Mouse (Mus musculus): ENCODE measurements around the gene Brdt. TPM values are rescaled to one million over a fixed set of nuclear protein-coding genes. Genes with fewer than 3 reads are reported as not detected.
A peak's percentile ranks its signal among the peaks of the same experiment; 100 is the strongest.

Gene Brdt
- polyA plus RNA-seq, 1 experiment from 2014 or later, result 1.4 TPM

DNA sequence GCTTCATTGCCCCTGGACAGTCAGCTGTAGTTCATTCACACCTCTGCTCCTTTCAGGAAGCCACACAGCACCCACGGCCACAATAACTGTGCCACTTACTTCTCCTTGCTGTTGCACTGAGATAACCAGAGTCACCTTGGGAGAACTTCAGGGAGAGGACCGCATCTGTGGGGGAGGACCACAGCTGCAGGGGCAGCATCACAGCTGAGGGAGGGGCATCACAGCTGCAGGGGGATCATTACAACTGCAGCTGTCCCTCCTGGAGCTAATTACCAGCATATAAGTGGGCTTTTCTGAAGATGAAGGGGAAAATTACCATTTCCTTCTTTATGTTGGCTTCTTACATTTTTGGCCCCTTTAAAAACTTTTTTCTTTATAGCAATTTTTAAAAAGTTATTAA, 63.5 kb downstream of the Brdt start:
- no peaks in the 10 kb centered on the region for H3K4me1 ChIP-seq (ENCODE audit: control insufficient read depth, insufficient read depth, low read length)
- H3K4me3 ChIP-seq (ENCODE audit: low read length), result no peak overlapping the region
- no peak overlapping the region for H3K4me2 ChIP-seq (replicated peaks; ENCODE audit: low read depth, low read length)
- no peak overlapping the region for H3K9ac ChIP-seq (ENCODE audit: low read depth, low read length)
- no peak overlapping the region for H3K27ac ChIP-seq (ENCODE audit: low read depth, low read length)
- 30% methylated on average over 2 of the region's 2 CpGs for WGBS
- H3K36me3 ChIP-seq (ENCODE audit: control insufficient read depth, insufficient read depth, low read length), result no peaks in the 10 kb centered on the region
- no peaks in the 10 kb centered on the region for H3K9me3 ChIP-seq (ENCODE audit: control insufficient read depth, low read length)
- no peak for ATAC-seq (ENCODE audit: low FRiP score, low TSS enrichment)
- no peaks in the 10 kb centered on the region for H3K27me3 ChIP-seq (ENCODE audit: control insufficient read depth, insufficient read depth, low read length)

DNA sequence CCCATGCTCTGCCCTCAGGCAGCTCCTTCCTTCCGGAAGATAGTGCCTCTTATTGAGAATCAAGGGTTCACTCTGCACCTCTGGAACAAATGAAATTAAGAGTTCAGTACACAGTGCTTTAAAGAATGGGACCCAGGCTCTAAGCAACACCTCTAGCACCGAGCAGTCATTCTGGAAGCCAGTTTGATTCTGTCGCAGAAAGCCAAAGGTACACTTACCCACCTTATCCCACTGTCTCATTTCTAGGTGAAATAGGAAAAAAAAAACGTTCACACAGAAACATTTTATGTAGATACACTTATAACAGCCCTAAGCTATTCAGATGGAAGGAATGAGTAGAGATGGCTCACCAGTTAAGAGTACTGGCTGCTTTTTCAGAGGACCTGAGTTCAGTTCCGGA, 71.5 kb downstream of the Brdt start, which contains the start of gene Ephx4:
Ephx4 (plus strand) TSS at position 301 of the 400 bp plus-strand sequence.
- peaks cover 23% of the 10 kb centered on the region for H3K27me3 ChIP-seq (ENCODE audit: control insufficient read depth, insufficient read depth, low read length)
- H3K9me3 ChIP-seq (ENCODE audit: control insufficient read depth, low read length), result no peaks in the 10 kb centered on the region
- no peaks in the 10 kb centered on the region for H3K36me3 ChIP-seq (ENCODE audit: control insufficient read depth, insufficient read depth, low read length)
- peak within 1 kb of the TSS; percentile 99 for H3K4me2 ChIP-seq (replicated peaks; ENCODE audit: low read depth, low read length)
- peak within 1 kb of the TSS; percentile 63 for H3K9ac ChIP-seq (ENCODE audit: low read depth, low read length)
- no peak within 1 kb of the TSS for H3K27ac ChIP-seq (ENCODE audit: low read depth, low read length)
- 18% methylated on average over 5 of the region's 5 CpGs for WGBS
- H3K4me1 ChIP-seq (ENCODE audit: control insufficient read depth, insufficient read depth, low read length), result peaks cover 5% of the 10 kb centered on the region; the same call in 1 of the 2 replicates
- peak within 1 kb of the TSS; percentile 61 for H3K4me3 ChIP-seq (ENCODE audit: low read length)
- no peak for ATAC-seq (ENCODE audit: low FRiP score, low TSS enrichment)

DNA sequence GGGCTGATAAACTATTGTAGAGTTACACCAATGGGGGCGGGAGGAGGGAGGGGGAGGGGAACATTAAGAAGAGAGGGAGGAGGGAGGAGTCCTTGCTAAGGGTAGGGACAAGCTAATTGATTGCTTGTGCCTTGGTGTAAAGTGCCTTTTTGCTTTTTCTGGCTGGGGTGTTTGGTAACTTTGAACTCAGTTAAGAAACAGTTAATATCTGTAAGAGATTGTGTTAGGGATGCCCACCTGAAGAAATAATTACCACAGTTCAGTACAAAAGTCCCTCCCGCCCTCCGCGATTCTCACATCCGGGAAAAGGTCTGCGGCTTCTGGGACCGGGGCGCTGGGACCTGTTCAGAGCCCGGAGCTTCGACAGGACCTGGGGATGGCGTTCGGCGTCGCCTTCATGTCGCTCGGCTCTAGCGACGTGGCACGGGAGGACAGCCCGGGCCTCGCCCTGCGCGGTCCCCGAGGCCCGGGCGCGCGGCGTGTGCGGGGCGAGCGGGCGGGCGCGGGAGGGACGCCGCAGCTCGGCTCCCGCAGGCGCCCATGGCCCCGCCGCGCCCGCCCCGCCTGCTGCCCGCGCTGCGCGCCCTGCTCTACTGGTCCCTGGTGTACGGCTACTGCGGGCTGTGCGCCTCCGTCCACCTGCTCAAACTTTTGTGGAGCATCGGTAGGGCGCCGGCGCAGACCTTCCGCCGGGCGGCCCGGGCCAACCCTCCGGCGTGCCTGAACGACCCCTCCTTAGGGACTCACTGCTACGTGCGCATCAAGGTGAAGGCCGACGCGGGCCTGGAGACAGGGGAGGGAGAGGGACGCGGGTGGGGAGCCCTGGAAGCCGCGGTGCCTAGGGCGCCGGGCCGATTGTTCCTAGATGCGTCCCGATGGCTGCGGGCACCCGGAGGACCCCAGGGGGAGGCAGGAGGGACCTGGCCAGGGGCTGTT, 72.3 kb downstream of the Brdt start:
- WGBS, result under 1% methylated on average over 66 of the region's 80 CpGs
- Histone ChIP-seq H3K9me3 (ENCODE audit: control insufficient read depth, low read length) (no peaks in the 10 kb centered on the region), H3K27ac (ENCODE audit: low read depth, low read length) (no peak overlapping the region), H3K9ac (ENCODE audit: low read depth, low read length) (peak overlapping the region; percentile 63), H3K4me3 (ENCODE audit: low read length) (peak overlapping the region; percentile 61), H3K27me3 (ENCODE audit: control insufficient read depth, insufficient read depth, low read length) (peaks cover 23% of the 10 kb centered on the region), H3K4me1 (ENCODE audit: control insufficient read depth, insufficient read depth, low read length) (peaks cover 5% of the 10 kb centered on the region; the same call in 1 of the 2 replicates), H3K36me3 (ENCODE audit: control insufficient read depth, insufficient read depth, low read length) (no peaks in the 10 kb centered on the region), H3K4me2 (replicated peaks; ENCODE audit: low read depth, low read length) (peak overlapping the region; percentile 99)
- peak; percentile 89 for ATAC-seq (ENCODE audit: low FRiP score, low TSS enrichment)

DNA sequence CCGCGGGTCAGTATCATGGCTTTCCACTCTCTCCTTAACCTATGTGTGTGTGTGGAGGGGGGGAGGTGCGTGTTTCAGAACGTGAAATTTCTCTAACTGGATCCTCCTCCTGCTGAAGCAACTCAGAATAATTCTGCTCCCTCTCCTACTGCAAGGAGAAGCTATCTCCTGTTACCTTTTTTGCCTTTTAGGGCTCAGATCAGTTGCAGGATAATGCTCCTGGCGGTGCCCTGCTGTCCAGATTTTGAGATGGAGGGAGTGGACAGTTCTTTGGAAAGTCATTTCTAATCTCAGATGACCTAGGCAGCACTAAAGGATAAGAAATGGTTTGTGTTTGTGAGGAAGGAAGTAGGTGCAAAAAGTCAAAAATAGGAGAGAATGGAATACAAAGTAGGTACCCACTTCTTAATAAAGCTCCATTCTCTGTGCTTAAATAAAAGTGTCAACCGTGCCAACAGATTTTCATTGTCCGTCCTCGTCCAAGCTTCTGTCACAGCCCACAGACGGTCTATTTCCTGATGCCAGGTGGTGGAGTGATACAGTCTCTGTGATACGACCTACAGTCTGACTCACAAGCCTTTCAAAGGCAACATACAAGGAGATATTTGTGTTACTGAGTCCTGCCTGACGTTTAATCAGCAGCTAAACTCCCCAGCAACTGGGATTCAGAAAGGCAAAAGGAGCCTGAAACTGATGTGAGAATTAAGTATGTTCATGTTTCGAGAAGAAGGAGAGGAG, 73.2 kb downstream of the Brdt start:
- WGBS, result 27% methylated on average over 12 of the region's 12 CpGs
- H3K4me2 ChIP-seq (replicated peaks; ENCODE audit: low read depth, low read length), result peak overlapping the region; percentile 99
- peaks cover 23% of the 10 kb centered on the region for H3K27me3 ChIP-seq (ENCODE audit: control insufficient read depth, insufficient read depth, low read length)
- no peak; the same call in 1 of the 2 replicates for ATAC-seq (ENCODE audit: low FRiP score, low TSS enrichment)
- H3K4me3 ChIP-seq (ENCODE audit: low read length), result peak overlapping the region; percentile 61
- no peak overlapping the region for H3K27ac ChIP-seq (ENCODE audit: low read depth, low read length)
- peaks cover 5% of the 10 kb centered on the region; the same call in 1 of the 2 replicates for H3K4me1 ChIP-seq (ENCODE audit: control insufficient read depth, insufficient read depth, low read length)
- H3K36me3 ChIP-seq (ENCODE audit: control insufficient read depth, insufficient read depth, low read length), result no peaks in the 10 kb centered on the region
- peak overlapping the region; percentile 63; the same call in 1 of the 2 replicates for H3K9ac ChIP-seq (ENCODE audit: low read depth, low read length)
- H3K9me3 ChIP-seq (ENCODE audit: control insufficient read depth, low read length), result no peaks in the 10 kb centered on the region

DNA sequence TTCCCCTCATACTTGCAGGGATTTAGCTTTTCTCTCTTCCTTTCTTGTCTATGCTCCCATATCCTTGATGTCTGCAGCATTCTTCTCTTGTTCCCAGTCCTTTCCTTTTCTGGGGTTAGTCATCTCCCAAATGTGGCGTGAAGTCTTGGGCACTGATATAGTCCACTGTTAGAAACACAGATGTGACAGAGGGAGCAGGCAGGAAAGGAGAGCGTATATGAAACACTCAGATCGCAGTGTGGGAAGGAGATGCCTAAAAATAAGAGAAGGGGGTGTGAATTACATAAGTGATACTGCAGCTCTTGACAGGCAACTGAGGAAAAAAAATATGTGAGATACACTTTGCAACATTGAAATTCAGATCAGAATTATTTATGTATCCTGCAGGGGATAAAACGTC, 74.4 kb downstream of the Brdt start:
- Histone ChIP-seq H3K27me3 (ENCODE audit: control insufficient read depth, insufficient read depth, low read length) (peaks cover 23% of the 10 kb centered on the region), H3K4me1 (ENCODE audit: control insufficient read depth, insufficient read depth, low read length) (peaks cover 5% of the 10 kb centered on the region; the same call in 1 of the 2 replicates), H3K4me3 (ENCODE audit: low read length) (no peak overlapping the region), H3K36me3 (ENCODE audit: control insufficient read depth, insufficient read depth, low read length) (no peaks in the 10 kb centered on the region), H3K4me2 (replicated peaks; ENCODE audit: low read depth, low read length) (no peak overlapping the region), H3K27ac (ENCODE audit: low read depth, low read length) (no peak overlapping the region), H3K9ac (ENCODE audit: low read depth, low read length) (no peak overlapping the region), H3K9me3 (ENCODE audit: control insufficient read depth, low read length) (no peaks in the 10 kb centered on the region)
- 85% methylated on average over 4 of the region's 4 CpGs for WGBS
- ATAC-seq (ENCODE audit: low FRiP score, low TSS enrichment), result no peak

DNA sequence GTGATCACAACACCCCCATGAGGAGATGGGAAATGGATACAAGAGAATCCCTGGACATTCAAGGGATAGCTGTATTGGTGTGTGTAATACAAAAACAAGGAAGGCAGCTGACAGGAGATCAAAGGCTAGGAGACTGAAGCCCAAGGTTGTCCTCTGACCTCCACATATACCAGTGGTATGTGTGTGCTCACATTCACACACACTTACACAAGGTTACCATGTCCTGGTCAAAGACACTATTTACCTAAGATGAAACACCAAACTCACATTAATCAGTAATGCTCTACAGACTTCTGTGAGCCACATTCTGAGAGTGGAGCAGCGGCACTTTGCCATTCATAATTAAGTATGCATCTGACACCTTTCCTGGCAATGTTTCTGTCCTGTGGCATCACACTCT, 79.3 kb downstream of the Brdt start:
- no peak for ATAC-seq (ENCODE audit: low FRiP score, low TSS enrichment)
- no peaks in the 10 kb centered on the region for H3K36me3 ChIP-seq (ENCODE audit: control insufficient read depth, insufficient read depth, low read length)
- H3K4me3 ChIP-seq (ENCODE audit: low read length), result no peak overlapping the region
- H3K4me1 ChIP-seq (ENCODE audit: control insufficient read depth, insufficient read depth, low read length), result no peaks in the 10 kb centered on the region
- H3K4me2 ChIP-seq (replicated peaks; ENCODE audit: low read depth, low read length), result no peak overlapping the region
- no peak overlapping the region for H3K27ac ChIP-seq (ENCODE audit: low read depth, low read length)
- no peak overlapping the region for H3K9ac ChIP-seq (ENCODE audit: low read depth, low read length)
- 66% methylated on average over 1 of the region's 1 CpGs for WGBS
- H3K27me3 ChIP-seq (ENCODE audit: control insufficient read depth, insufficient read depth, low read length), result no peaks in the 10 kb centered on the region
- H3K9me3 ChIP-seq (ENCODE audit: control insufficient read depth, low read length), result no peaks in the 10 kb centered on the region

DNA sequence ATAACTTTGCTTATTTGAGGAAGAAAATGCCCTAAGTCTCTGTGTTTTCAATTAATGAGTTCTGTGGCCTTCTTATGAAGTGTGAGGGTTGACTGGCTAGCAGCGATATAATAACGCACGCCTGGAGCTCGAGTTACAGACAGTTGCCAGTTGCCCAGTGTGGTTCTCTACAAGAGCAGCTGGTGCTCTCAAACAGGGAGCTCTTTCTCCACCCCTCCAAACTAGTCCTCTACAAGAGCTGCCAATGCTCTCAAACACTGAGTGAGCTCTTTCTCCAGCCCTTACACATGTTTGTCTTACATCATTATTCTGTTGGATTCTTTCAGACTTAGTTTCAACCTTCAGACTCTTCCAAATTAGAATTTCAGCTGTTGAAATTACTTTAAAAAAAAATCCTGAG, 80.4 kb downstream of the Brdt start:
- Histone ChIP-seq H3K4me1 (ENCODE audit: control insufficient read depth, insufficient read depth, low read length) (no peaks in the 10 kb centered on the region), H3K9me3 (ENCODE audit: control insufficient read depth, low read length) (no peaks in the 10 kb centered on the region), H3K27ac (ENCODE audit: low read depth, low read length) (no peak overlapping the region), H3K9ac (ENCODE audit: low read depth, low read length) (no peak overlapping the region), H3K4me3 (ENCODE audit: low read length) (no peak overlapping the region), H3K27me3 (ENCODE audit: control insufficient read depth, insufficient read depth, low read length) (no peaks in the 10 kb centered on the region), H3K36me3 (ENCODE audit: control insufficient read depth, insufficient read depth, low read length) (no peaks in the 10 kb centered on the region), H3K4me2 (replicated peaks; ENCODE audit: low read depth, low read length) (no peak overlapping the region)
- WGBS, result 38% methylated on average over 4 of the region's 4 CpGs
- no peak for ATAC-seq (ENCODE audit: low FRiP score, low TSS enrichment)

DNA sequence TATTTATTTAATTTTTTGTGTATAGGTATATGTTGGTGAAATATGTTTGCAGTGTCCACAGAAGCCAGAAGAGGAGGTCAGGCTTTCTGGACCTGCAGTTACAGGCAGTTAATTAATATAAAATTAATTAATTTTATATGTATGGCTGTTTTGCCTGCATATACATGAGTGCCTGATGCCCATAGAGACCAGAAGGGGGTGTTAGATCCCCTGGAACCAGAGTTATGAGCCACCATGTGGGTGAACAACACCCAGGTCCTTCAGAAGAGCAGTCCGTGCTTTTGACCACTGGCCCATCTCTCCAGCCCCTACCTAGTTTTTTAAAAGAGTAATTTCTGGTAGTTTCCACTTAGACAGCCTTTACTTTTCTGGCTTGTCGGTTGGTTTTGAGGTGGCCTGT, 81.3 kb downstream of the Brdt start:
- Histone ChIP-seq H3K4me3 (ENCODE audit: low read length) (no peak overlapping the region), H3K9ac (ENCODE audit: low read depth, low read length) (no peak overlapping the region), H3K27ac (ENCODE audit: low read depth, low read length) (no peak overlapping the region), H3K4me2 (replicated peaks; ENCODE audit: low read depth, low read length) (no peak overlapping the region), H3K9me3 (ENCODE audit: control insufficient read depth, low read length) (no peaks in the 10 kb centered on the region), H3K36me3 (ENCODE audit: control insufficient read depth, insufficient read depth, low read length) (no peaks in the 10 kb centered on the region), H3K27me3 (ENCODE audit: control insufficient read depth, insufficient read depth, low read length) (no peaks in the 10 kb centered on the region), H3K4me1 (ENCODE audit: control insufficient read depth, insufficient read depth, low read length) (no peaks in the 10 kb centered on the region)
- WGBS, result 84% methylated on average over 2 of the region's 2 CpGs
- ATAC-seq (ENCODE audit: low FRiP score, low TSS enrichment), result 0 out of 2 replicates have a peak, but pooled peaks have one; percentile 9

DNA sequence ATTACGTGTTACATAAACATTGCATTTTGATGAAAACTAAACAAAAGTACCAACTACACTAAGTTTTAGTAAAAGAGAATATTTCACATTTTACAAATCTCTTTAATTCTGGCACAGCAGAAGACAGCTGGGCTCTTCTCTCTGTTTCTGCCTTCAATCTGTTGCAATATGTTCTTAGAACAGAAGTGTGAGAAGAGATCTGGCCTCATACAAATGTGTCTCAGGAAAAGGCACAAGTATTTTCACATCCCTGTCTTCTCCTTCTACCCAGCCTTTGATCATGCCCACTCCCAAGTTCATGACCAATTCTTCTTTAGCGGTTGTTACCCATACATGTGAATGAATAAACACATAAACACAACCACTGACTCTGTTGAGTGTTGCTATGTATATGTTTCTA, 84.1 kb downstream of the Brdt start:
- Histone ChIP-seq H3K36me3 (ENCODE audit: control insufficient read depth, insufficient read depth, low read length) (no peaks in the 10 kb centered on the region), H3K9ac (ENCODE audit: low read depth, low read length) (no peak overlapping the region)
- 75% methylated on average over 2 of the region's 2 CpGs for WGBS

More for the DNA sequence above, 84.1 kb downstream of the Brdt start:
- H3K4me2 ChIP-seq (replicated peaks; ENCODE audit: low read depth, low read length), result no peak overlapping the region
- H3K27ac ChIP-seq (ENCODE audit: low read depth, low read length), result no peak overlapping the region
- H3K9me3 ChIP-seq (ENCODE audit: control insufficient read depth, low read length), result no peaks in the 10 kb centered on the region
- ATAC-seq (ENCODE audit: low FRiP score, low TSS enrichment), result no peak
- H3K4me1 ChIP-seq (ENCODE audit: control insufficient read depth, insufficient read depth, low read length), result no peaks in the 10 kb centered on the region
- H3K4me3 ChIP-seq (ENCODE audit: low read length), result no peak overlapping the region
- H3K27me3 ChIP-seq (ENCODE audit: control insufficient read depth, insufficient read depth, low read length), result no peaks in the 10 kb centered on the region

All from kidney, embryonic 14.5 days (tissue).